Mouse (Mus musculus) fibroblast of lung, adult 2 months (primary cell): ENCODE data around the gene Ebf1.

Source experiments
- DNase-seq: peaks from one replicate; pipeline ENCODE4 v3.0.0-alpha.2; 2011; ENCODE audit warnings: low read depth

Ebf1 gene

DNA sequence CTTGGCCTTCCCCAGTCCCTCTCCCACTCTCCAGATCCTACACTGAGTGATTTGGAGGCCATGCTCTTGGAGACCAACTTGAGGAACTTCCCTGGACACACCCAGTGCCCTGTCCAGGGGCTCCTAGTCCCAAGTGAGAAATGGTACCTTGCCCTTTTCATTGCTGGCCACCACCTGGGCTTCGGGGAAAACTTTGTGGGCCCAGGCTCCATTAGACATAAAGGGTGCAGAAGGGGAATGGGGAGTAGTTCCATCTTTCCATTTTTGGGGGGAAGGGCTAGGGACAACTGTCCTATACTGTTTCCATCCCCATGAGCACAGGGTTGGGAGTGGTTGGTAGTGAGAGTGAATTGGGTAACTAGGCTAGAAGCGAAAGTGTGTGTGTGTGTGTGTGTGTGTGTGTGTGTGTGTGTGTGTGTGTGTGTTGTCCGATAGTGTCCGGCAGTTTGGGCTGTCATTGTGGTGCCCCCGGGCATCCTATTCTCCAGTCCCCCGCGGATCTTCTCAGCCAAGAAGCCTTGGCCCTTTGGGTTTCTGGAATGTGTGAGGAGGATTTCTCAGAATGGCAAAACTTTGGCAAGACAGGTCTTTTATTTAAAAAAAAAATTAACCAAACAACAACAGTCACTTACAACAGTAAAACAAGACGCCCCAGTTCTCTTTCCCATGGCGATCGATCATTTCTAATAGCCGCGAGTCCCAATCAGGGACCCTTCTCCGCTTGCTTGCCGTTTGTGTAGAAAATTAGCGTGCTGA, 2.2 kb downstream of the Ebf1 start:
- no peak for DNase-seq

DNA sequence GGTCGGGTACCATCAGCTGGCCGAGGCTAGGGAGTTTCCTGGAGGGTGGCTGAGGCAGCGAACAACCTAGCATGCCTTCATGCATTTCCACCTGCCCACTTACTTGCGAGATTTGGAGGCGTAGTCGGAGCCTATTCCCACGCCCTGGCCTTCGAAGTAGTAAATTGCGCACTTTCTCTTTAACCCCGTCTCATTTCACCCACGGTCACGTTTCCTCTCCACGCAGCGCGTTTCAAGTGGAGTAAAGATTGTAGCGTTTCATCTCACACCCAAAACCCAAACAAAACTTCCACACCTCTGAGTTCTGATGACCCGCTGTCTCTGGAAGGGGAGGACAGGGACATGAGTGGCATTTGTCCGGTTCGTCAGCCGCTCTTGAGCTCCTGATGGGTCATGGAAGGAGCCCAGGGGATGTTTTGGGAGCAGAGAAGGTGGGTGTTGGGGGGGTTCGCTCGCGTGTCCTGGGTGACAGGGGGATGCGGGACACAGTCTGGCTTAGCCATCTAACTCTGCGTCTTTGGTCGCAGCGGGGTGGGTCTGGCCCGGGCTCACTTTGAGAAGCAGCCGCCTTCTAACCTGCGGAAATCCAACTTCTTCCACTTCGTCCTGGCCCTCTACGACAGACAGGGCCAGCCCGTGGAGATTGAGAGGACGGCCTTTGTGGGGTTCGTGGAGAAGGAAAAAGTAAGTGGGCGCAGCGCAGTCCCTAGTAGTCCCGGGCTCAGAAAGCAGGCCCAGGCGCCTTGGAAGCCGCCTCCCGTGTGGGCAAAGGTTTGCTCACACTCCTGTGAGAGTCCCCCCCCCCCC, 3.0 kb downstream of the Ebf1 start:
- DNase-seq: no peak

DNA sequence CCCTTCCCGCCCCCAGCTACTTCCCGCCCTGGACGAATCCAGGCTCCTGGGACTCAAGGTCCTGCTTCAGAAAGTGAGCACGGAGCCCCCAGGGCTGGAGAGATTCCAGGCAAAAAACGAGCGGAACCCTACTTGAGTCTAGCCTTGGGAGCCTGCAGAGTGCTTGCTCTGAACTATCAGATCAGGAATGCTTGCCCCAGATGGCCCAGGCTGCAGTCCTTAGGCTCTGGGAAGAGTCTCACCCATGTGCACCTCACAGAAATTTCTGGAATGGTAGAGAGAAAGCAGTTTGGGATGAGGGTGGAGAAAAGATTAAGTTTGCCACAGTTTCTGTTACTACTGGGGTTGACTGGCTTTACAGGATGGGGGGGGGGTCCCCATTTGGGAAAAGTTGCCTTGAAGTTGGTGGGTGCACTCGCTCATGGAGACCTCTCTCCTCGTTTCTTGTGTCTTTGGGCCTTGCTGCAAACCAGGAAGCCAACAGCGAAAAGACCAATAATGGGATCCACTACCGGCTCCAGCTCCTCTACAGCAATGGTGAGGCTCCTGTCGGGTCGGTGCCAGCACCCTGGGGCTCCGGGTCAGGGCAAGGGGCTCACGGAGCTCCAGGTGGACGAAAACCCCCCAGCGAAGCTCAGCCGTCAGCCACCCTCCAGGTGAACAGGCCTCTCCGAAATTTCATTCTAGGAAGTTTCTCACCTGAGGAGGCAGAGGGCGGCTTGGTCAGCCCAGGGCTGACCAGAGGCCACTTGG, 3.8 kb downstream of the Ebf1 start:
- DNase-seq: no peak

DNA sequence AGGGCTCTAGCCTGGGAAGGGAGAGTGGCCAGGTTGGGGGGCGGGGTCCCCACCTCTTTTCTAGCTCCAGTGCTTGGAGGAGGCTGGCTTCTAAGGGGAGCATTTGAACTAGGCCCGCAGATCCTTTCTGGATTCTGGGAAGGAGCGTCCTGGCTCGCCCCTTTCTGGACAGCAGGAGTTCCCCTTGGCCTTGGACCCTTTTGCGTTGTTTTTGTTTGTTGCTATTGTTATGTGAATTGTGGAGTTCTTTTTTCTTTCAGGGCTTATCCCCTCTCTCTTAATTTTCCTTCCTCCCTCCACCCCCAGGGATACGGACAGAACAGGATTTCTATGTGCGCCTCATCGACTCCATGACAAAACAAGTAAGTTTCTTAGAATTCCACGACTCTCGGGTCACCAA, 4.5 kb downstream of the Ebf1 start:
- DNase-seq: no peak

DNA sequence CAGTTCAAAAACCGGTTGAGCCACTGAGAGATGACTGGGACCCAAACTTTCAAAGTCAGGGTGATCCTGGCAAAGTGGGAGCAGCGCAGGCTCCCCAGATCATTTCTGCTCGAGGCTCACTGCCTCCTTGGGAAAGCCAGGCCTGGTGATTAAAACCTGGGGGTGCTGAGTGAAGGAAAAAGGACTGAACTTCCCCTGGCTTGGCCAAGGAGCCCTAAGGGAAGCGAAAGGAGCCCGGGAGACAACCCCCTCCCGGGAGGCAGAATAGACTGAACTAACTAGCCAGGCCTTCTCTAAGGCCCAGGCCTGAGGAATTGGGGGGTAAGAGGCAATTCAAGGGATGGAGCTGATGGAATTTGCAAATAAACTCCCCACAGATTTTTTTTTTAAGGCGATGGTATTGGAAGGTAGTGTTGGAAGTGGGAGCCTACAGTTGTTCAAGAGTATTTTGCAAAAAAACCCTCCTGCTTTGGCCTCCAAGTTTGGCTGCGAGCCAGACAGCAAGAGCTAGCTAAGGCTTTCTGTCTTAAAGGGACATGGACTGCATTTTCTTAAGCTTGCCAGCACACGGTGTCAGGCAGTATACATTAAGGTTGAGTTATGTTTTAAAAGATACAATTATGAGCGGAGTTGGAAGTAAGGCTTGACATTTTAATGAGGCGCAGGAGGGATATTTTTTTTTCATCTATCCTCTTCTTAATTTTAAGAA, 5.1 kb downstream of the Ebf1 start:
- DNase-seq: no peak

DNA sequence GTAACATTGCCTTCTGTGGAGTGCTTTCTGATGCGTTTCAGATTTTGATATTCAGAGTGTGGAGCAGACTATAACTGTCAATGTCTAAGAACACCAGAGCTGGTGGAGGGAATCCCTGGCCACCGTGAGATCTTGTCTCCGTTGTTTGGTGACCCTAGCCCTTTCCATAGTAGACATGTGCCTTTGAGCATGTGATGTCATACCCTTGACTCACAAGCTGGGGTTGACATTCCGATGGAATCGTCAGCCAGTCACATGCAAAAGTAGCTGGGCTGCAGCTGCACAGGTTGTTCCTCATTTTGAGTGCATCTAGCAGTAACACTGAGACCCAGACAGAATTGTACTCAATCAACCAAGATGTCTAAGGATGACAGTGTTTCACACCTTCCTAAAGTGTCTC, 7.4 kb downstream of the Ebf1 start:
- no peak for DNase-seq

DNA sequence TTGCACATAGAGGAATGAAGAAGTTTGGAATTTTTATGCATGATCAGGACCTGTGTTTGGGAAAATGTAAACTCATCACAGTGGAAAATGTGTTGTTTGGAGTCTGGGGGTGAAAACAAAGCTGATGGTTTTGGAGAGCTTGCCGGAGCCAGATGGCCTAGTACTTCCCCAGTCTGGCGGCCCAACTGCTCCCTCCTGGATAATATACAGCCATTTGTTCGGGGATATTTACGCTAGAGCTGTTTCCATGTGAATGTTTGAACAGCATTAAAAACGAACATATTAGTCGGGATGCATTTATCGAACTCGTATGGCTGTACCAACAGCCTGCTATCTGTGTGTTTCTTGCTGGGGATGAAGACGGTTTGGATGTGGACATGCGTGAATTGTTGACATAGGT, 8.9 kb downstream of the Ebf1 start:
- DNase-seq: no peak

DNA sequence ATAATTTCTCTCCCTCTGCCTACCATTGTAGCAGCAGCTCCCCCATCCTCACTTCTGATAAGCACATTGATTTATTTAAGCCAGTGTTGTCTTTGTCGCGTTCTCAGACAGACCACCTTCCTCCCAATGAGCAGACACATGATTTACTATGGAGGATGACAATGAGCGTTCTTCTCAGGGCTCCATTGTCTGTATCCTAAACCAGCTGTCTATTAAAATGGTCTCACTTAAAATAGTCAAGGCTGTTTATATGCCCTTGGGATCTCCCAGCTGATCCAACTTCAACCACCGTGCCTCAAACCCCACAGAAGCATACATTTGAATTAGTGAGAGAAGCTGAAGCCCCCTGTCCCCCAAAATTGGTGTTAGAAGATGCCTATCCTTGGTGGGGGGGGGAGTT, 11.3 kb downstream of the Ebf1 start:
- DNase-seq: no peak

DNA sequence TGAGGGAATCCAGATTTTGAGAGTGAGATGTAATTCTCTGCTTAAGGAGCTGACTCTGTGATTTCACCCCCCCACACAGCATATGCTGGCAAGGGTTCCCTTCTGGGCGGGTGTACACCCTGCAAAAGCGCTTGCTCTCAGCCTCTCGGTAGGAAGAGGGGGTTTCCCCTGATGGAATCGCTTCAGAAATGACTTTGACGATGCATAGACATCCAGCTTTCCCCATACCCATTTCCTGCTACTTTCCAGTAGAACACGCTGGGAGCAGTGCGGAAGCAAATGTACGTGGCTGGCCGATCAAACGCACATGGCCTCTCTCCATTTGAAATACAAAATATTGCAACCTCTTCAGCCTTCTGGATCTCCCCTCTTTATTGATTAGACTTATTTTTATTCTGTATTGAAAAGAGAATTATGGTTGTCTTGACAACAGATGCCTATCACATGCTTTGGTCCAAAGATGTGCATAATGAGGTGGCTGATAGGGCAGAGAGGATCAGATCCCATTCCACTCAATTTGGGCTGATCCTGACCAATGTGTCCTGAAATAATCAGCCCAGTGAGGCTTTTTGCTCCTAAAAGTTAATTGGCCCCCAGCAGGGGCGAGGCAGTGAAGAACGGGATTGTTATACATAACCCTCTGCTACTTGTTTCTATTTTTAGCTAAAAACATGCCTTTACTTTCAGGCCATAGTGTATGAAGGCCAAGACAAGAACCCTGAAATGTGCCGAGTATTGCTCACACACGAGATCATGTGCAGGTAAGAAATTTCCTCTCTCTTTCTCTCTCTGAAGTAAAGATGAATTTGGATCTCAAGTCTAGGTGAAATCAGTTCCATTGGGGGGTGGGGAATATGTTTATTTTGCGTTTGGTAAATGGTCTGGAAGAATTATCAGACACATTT, 15.2 kb downstream of the Ebf1 start:
- no peak for DNase-seq

DNA sequence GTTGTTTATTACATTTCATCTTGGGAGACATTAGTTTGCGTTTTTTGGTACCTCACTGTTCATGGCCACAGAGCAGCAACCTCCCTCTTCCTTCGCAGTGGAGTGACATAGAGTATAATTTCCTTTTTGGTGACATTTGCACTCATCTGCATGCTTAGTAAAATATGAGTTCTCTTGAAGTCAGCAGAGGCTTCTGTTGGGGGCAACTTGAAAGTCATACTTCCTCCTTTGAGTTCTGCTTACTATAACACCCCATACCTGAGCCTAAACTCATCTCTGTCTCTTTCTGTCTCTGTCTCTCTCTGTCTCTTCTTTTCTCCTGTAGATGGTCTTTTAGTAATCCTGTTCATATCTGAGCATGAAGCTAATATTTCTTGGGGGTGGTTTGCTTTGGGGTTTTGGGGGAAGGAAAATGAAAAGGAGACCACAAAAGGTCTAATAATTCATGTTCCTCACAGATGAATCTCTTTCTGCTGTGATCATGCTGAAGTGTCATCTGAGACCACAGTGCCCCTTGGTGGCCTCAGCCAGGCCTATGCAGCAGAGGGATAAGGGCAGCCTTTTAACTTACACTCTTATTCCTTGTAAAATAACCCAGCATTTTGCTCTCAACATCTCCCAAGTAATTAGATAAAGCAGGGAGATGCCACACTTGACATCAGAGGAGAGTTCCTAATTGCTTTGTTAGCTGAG, 16.0 kb downstream of the Ebf1 start:
- DNase-seq: no peak

DNA sequence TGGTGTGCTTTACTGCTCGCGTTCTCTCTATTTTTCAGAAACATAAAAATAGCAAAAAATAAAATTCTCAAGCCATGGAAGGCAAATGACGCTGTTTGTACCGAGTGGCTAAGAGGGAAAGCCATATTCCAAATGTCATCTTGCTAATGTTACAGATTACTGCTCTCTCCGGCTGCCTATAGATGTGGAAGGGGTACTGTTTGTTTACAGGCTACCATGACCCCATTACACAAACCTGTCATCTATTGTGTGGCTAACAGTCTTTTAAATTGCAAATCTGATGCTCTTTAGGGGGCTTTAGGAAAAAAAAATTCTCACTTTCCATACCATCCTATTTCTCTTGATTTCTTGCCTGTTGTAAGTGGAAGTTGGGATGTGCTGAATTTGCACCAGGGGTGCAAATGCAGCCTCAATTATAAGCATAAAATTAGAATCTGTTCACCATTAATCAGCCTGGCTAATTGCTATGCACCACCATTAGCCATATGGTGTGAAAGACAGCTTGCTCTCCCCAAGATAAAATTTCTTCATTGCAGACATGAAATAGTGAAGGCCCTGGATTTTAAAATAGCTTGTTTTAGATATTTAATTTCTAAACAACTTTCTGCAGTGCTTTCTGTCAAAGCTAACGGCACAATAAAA, 17.6 kb downstream of the Ebf1 start:
- no peak for DNase-seq

DNA sequence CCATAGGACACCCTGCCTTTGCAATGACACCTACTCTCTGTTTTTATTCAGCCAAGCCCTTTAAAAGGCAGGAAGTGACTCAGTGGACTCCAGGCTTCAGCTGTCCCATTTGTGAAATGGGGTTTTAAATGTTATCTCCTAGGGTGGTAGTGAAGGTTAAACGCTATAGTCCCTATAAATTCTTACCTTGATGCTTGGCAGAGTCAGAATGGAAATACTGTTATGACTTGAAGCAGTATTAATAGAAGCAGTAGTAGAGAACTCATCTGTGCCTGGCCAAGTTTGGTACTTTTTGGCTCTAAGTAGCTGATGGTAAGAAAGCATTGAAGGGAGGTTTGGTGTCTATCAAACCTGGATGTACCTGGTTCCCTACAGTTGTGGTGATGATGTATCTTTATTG, 19.1 kb downstream of the Ebf1 start:
- no peak for DNase-seq

DNA sequence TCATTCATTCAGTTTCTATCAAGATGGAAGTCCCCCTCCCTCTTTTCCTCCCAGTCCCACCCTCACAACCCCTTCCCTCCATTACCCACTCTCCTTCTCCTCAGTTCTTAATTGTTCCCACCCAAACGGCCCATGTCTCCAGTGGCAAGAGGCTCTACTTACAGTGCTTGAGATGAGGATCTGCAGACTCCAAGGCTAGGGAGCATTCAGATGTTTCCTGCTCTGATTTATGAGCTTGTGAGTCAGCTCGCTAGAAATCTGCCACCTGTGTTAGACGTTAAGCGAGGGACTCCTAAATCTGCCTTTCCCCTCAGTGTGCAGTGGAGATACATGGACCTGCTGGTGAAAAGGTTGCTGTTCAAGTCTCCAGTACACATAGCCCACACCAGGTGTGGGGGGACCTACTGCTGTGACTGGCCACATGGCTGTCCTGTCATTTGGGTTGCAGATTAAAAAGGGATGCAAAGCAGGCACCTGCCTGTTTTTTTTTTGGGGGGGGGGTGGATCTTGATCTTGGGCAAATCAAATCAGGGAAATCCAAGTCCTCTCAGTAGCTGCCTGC, 21.2 kb downstream of the Ebf1 start:
- no peak for DNase-seq

DNA sequence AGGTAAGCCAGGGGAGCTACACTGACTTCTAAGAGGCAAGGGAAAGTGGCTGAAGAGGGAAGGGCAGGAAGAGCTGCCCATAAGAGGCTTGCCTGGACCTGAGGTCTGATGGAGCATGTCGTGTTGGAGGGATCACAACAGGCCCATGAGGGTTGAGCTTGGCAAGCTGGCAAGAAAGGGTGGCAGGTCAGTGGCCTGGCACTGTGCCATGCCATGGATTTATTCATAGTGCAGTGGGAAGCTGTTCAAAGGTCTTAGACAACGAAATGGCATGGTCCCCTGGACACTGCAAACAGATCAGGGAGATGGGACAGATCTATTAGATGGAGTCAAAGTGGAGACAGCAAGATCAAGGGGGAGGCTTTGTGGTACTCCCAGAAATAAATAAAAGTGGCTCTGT, 24.4 kb downstream of the Ebf1 start:
- no peak for DNase-seq

DNA sequence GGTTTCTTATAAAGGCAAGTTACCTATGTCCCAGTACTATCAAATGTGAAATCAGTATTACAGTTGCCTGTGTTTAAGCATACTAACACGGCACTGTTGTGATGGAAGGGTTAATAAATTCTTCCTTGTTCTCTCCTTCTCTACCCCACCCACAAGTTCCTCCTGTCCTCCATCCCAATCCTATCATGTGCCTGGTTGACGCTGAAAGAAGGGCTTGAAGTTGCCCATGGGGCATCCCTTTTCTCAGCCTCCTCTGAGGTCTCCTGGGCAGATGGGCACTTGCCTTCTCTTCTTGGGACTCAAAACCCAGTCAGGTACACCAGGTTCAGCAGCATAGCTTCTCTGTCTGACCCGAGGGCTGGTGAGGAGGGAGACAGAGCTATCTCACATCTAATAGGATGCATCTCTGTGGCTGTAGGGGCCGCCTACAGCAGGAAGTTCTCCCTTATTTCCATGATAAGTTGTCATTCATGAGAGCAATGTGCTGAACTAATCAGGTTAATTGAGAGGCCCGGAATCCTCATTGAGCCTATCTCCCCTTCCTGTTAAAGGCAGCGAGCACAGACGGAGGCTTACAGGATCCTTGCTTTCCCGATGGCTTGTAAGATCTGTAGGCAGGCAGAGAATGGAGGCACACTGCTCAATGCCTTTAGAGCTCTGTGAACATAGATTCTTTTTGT, 37.4 kb downstream of the Ebf1 start:
- DNase-seq: no peak

DNA sequence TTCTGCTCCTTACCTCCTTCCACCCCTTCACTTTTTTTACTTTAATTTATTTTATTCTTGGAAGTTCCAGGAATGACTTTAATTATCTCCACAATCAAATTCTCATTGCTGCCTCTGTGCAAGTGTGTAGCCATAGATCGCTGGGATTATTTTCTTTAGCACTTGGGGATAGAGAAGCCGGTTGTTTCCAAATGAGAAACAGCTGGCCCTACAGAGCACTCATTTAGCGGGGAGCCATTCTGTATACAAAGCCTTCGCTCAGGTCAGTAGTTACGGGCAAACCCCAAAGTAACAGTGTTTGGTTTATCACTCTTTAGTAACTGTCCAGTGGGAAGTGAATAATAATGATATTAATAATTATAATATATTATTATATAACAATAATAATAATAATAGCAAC, 38.4 kb downstream of the Ebf1 start:
- DNase-seq: no peak

DNA sequence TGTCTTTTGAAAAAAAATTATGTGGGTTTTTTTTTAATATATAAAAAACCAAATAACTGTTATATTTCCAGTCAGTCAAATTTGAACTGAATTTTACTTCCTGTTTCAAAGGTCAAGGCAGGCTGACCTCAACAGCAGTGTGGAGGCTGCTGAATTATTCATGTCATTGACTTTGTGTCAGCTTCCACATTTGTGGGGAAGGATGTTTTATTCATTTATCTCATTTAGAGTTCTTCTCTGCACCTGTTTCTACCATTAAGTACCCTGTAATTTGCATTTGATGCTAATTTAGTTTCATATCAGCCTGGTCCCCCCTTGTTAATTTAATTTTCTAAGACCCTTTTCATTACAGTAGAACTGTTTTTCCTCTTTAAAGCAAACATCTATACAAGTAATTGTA, 39.8 kb downstream of the Ebf1 start:
- no peak for DNase-seq

DNA sequence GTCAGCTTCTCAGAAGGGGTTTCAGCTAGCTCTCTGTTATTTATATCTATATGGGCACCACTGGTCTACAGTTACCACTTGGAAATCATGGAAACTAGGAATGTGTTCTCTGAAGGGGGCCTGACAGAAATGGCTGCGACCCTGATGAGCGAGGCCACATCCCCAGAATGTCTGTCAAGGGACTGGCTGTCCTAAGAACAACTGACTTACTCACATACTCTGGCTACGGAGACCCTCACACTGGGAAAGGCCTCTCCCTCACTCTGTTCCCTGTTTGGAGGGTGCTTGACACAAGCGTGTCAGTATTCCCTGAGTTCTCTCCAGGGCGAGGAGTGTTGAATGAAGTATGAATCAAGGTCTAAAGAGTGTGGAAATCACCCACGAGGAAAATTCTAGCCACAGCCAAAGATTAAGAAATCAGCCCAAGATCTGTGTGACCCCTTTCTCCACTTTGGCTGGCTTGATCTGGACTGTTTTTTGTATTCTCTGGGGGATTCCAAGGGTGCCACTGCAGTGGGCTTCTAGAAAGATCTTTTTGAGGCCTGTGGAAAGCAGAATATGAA, 40.8 kb downstream of the Ebf1 start:
- DNase-seq: no peak

DNA sequence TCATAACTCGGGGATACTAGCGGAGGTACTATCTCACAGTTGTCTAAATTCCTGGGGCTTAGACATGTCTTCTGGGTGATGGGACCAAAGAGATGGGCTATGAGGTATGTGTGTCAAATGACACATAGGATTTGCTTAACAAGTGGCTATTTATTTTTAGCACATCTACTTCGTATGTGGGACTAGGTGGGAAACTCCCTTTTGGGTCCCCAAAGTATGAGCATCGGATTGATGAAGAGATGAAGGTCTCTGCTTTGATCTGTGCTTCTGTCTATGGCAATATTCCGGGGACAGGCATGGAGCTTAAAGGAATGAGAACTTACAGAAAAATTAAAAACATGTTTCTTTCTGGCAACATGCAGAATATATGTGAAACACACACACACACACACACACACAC, 44.8 kb downstream of the Ebf1 start:
- no peak for DNase-seq
